Mouse (Mus musculus): ENCODE measurements around the gene Poc1a.

- TF ChIP-seq CTCF (conservative IDR thresholded peaks at IDR 0.05; ENCODE audit: insufficient read depth, insufficient read length, low read depth, low read length) (no peak), POLR2A (IDR thresholded peaks at IDR 0.05; ENCODE audit: low read depth, low read length) (no peak)
These were observed 80.3 kb downstream of the Poc1a start for GRCm38 (mm10) chr9:106361140-106361539.
